Comparison of ENCODE assay signal across 7 mouse cellular contexts in the genomic region with DNA sequence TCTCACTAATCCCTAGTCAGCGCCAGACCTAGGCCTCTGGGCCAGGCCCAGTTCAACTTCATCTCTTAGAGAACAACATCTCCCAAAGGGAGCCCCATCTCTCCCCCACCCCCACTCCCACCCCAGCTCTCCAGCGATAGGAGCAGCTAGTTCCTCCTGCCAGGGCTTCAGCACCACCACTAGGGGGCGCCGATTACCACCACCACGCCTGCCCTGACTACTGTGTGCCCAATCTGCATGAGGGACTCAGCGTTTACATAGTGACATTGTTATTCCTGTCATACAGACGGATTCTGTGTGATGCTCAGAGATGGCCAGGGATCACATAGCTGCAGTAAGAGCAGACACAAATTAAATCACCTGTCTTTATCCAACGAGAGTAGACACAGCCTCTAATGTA. TPM values are rescaled to one million over a fixed set of nuclear protein-coding genes. Genes with fewer than 3 reads are reported as not detected.
A peak's percentile ranks its signal among the peaks of the same experiment; 100 is the strongest.
DNase-seq lines count a peak whose midpoint lies in the region; ATAC-seq and TF ChIP-seq lines count a peak whose summit lies in the region.

No protein-coding gene starts in this region.

- no peak overlapping the region for H3K4me2 ChIP-seq in midbrain, embryonic 11.5 days

- H3K9ac ChIP-seq in midbrain, embryonic 11.5 days (ENCODE audit: low read length): no peak overlapping the region

- no peak overlapping the region for H3K4me3 ChIP-seq in midbrain, embryonic 10.5 days
- H3K4me3 ChIP-seq in midbrain, embryonic 11.5 days (ENCODE audit: low read depth, low read length): no peak overlapping the region
- H3K4me3 ChIP-seq in bone marrow macrophage, adult 2 months (ENCODE audit: insufficient read depth, low read length): no peak overlapping the region
- no peak overlapping the region for H3K4me3 ChIP-seq in olfactory bulb, adult 2 months (ENCODE audit: insufficient read depth, low read depth, low read length)

- intact Hi-C loops in left cerebral cortex, postnatal 14 days (cut with DNase I): no loop called here
- intact Hi-C loops in left cerebral cortex, postnatal 25 days (cut with DNase I): loop anchor here (2.0 kb wide), 1 partner anchor 41 kb away; no protein-coding TSS in a partner anchor

- DNase-seq in midbrain, embryonic 10.5 days (ENCODE audit: low spot score): no peak
- DNase-seq in midbrain, embryonic 11.5 days (ENCODE audit: low spot score, missing footprints): no peak
- DNase-seq in kidney, postnatal 14 days: peak; percentile 32
- no peak for DNase-seq in left cerebral cortex, postnatal 14 days (ENCODE audit: low spot score in 2 of 2)
- no peak for DNase-seq in left cerebral cortex, postnatal 25 days (ENCODE audit: low spot score in 2 of 2)

- no peak for ATAC-seq in midbrain, embryonic 11.5 days (ENCODE audit: low FRiP score)

- TF ChIP-seq POLR2A in bone marrow macrophage, adult 2 months (IDR thresholded peaks at IDR 0.05; ENCODE audit: borderline replicate concordance, low read depth, low read length): no peak
- TF ChIP-seq POLR2A in olfactory bulb, adult 2 months (IDR thresholded peaks at IDR 0.05; ENCODE audit: insufficient read depth, low read depth, low read length): no peak

- peaks cover 30% of the 10 kb centered on the region for H3K27me3 ChIP-seq in midbrain, embryonic 10.5 days (ENCODE audit: low read depth, poor library complexity, severe bottlenecking)
- no peaks in the 10 kb centered on the region; the same call in 1 of the 2 replicates for H3K27me3 ChIP-seq in midbrain, embryonic 11.5 days (ENCODE audit: control insufficient read depth, insufficient read depth, low read length)

- WGBS in midbrain, embryonic 10.5 days: 51% methylated on average over 8 of the region's 8 CpGs
- WGBS in midbrain, embryonic 11.5 days: 46% methylated on average over 8 of the region's 8 CpGs
- 59% methylated on average over 8 of the region's 8 CpGs for WGBS in olfactory bulb, adult 2 months

- peaks cover 75% of the 10 kb centered on the region for H3K4me1 ChIP-seq in midbrain, embryonic 10.5 days
- peaks cover 28% of the 10 kb centered on the region for H3K4me1 ChIP-seq in midbrain, embryonic 11.5 days (ENCODE audit: control insufficient read depth, insufficient read depth, low read length)
- H3K4me1 ChIP-seq in bone marrow macrophage, adult 2 months (ENCODE audit: control insufficient read depth, insufficient read depth, low read length): no peaks in the 10 kb centered on the region
- H3K4me1 ChIP-seq in olfactory bulb, adult 2 months (ENCODE audit: control insufficient read depth, insufficient read depth, low read length): peaks cover 14% of the 10 kb centered on the region

- TF ChIP-seq CTCF in bone marrow macrophage, adult 2 months (IDR thresholded peaks at IDR 0.05; ENCODE audit: low read depth, low read length): peak; percentile 65
- TF ChIP-seq CTCF in olfactory bulb, adult 2 months (IDR thresholded peaks at IDR 0.05; ENCODE audit: insufficient read depth, low read depth, low read length): peak; percentile 26; the same call in 1 of the 2 replicates

- H3K27ac ChIP-seq in midbrain, embryonic 10.5 days (replicated peaks): peak overlapping the region; percentile 66
- no peak overlapping the region for H3K27ac ChIP-seq in midbrain, embryonic 11.5 days (ENCODE audit: low read depth, low read length)
- H3K27ac ChIP-seq in bone marrow macrophage, adult 2 months (ENCODE audit: insufficient read depth, low read depth, low read length): no peak overlapping the region
- no peak overlapping the region for H3K27ac ChIP-seq in olfactory bulb, adult 2 months (ENCODE audit: insufficient read depth, low read depth, low read length)

- no peaks in the 10 kb centered on the region for H3K9me3 ChIP-seq in midbrain, embryonic 10.5 days (replicated peaks)
- no peaks in the 10 kb centered on the region for H3K9me3 ChIP-seq in midbrain, embryonic 11.5 days (ENCODE audit: control insufficient read depth, low read length)

- no peaks in the 10 kb centered on the region for H3K36me3 ChIP-seq in midbrain, embryonic 10.5 days
- H3K36me3 ChIP-seq in midbrain, embryonic 11.5 days (ENCODE audit: control insufficient read depth, insufficient read depth, low read length): no peaks in the 10 kb centered on the region

RNA-seq across cellular contexts. Expression of gene Ptpru, which starts 12.3 kb away (rescaled TPM):
- polyA plus RNA-seq in midbrain, embryonic 10.5 days (2016; fragmentation: Nextera tagmentation; extraction: Ambion mirVana): 12.4 and 16.8 TPM in 2 replicates
- polyA plus RNA-seq in midbrain, embryonic 11.5 days (2014; fragmentation: Nextera tagmentation; extraction: Ambion mirVana): 9.6 and 11.4 TPM in 2 replicates
- polyA plus RNA-seq in bone marrow macrophage, adult 2 months (2012; ENCODE audit: insufficient read depth, insufficient read length, missing spikeins): 0.55 TPM in 1 of 2 replicates, not detected in the other
- polyA plus RNA-seq in olfactory bulb, adult 2 months (2012; ENCODE audit: insufficient read depth, insufficient read length, low replicate concordance, missing spikeins): not detected in 2 replicates
- total RNA-seq in left cerebral cortex, postnatal 14 days (2021): 10 to 100 TPM; 63.8 to 64.9 TPM
- 10 to 100 TPM; 42.8 to 58.1 TPM for total RNA-seq in left cerebral cortex, postnatal 25 days (2021)

RNA-seq across cellular contexts. Expression of gene Mecr, which starts 17.4 kb away (rescaled TPM):
- polyA plus RNA-seq in midbrain, embryonic 10.5 days (2016; fragmentation: Nextera tagmentation; extraction: Ambion mirVana): 51.7 and 58.0 TPM in 2 replicates
- polyA plus RNA-seq in midbrain, embryonic 11.5 days (2014; fragmentation: Nextera tagmentation; extraction: Ambion mirVana): 39.8 and 40.3 TPM in 2 replicates
- 17.5 and 24.5 TPM in 2 replicates for polyA plus RNA-seq in bone marrow macrophage, adult 2 months (2012; ENCODE audit: insufficient read depth, insufficient read length, missing spikeins)
- polyA plus RNA-seq in olfactory bulb, adult 2 months (2012; ENCODE audit: insufficient read depth, insufficient read length, low replicate concordance, missing spikeins): not detected in 2 replicates
- total RNA-seq in left cerebral cortex, postnatal 14 days (2021): 10 to 100 TPM; 31.6 to 34.7 TPM
- 10 to 100 TPM; 24.8 to 26.2 TPM for total RNA-seq in left cerebral cortex, postnatal 25 days (2021)

RNA-seq across cellular contexts. Expression of gene Srsf4, which starts 47.6 kb away (rescaled TPM):
- polyA plus RNA-seq in midbrain, embryonic 10.5 days (2016; fragmentation: Nextera tagmentation; extraction: Ambion mirVana): 147 and 157 TPM in 2 replicates
- 144 and 157 TPM in 2 replicates for polyA plus RNA-seq in midbrain, embryonic 11.5 days (2014; fragmentation: Nextera tagmentation; extraction: Ambion mirVana)
- 51.8 and 56.0 TPM in 2 replicates for polyA plus RNA-seq in bone marrow macrophage, adult 2 months (2012; ENCODE audit: insufficient read depth, insufficient read length, missing spikeins)
- polyA plus RNA-seq in olfactory bulb, adult 2 months (2012; ENCODE audit: insufficient read depth, insufficient read length, low replicate concordance, missing spikeins): not detected in 2 replicates
- total RNA-seq in left cerebral cortex, postnatal 14 days (2021): 10 to 100 TPM; 67.2 to 78.6 TPM
- total RNA-seq in left cerebral cortex, postnatal 25 days (2021): 10 to 100 TPM; 66.3 to 70.5 TPM

Comparison
In these comparisons a context has a peak if more than half of its experiments do, and no peak if none do; other contexts are left out.
1. RNA of gene Mecr, which starts 17.4 kb away (polyA plus RNA-seq): 51.7 to 58.0 TPM in midbrain, embryonic 10.5 days, 39.8 to 40.3 TPM in midbrain, embryonic 11.5 days and 17.5 to 24.5 TPM in bone marrow macrophage, adult 2 months; not detected in olfactory bulb, adult 2 months; every median in the first group is over 10 times any median in the second.